In the genomic region with DNA sequence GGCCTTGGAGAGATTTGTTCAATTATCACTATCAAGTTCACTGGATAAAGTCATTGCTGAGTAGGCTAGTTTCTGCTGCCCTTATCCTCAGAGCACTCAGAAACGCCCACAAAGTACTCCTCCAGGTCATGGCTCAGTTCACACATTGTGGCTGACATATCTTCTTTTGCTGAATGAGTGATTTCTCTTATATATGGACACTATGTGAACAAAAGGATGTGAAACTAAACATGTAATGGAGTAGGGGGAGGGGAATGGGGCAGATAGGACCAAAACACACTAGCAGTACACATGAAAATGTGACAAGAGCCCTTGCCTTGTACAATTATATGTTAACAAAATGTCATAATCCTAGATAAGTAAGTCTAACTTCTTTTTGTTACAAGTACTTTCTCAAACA, we compare ENCODE assay signal across 17 mouse cellular contexts.
"Had no signal": no experiment of that assay in that cellular context is flagged by ENCODE, and none has a peak within 500 bp of the region (broad histone marks: within the 10 kb centered on the region; RNA-seq: fewer than 3 reads in every experiment).

No protein-coding gene starts in this region.

- H3K4me3 ChIP-seq: intestine, embryonic 15.5 days; left cerebral cortex, adult 2 months; limb, embryonic 10.5 days; liver, embryonic 15.5 days; midbrain, embryonic 15.5 days; neural tube, embryonic 12.5 days had no signal

- H3K4me2 ChIP-seq: intestine, embryonic 15.5 days; liver, embryonic 11.5 days; liver, embryonic 15.5 days; midbrain, embryonic 15.5 days; neural tube, embryonic 12.5 days had no signal

- H3K27me3 ChIP-seq: intestine, embryonic 15.5 days; liver, embryonic 15.5 days; midbrain, embryonic 15.5 days; neural tube, embryonic 12.5 days had no signal

- ATAC-seq: intestine, embryonic 15.5 days; lung, postnatal 0 days; midbrain, embryonic 15.5 days had no signal

- H3K27ac ChIP-seq: intestine, embryonic 15.5 days; left cerebral cortex, adult 2 months; limb, embryonic 10.5 days; liver, embryonic 15.5 days; midbrain, embryonic 15.5 days; neural tube, embryonic 12.5 days; stomach, postnatal 0 days had no signal

- H3K36me3 ChIP-seq: midbrain, embryonic 15.5 days had no signal

- DNase-seq: kidney, adult 18-20 months; kidney, postnatal 25 days; lung, adult 2 months; lung, postnatal 36 days; right cerebral cortex, adult 18-20 months; right cerebral cortex, postnatal 25 days; thymus, adult 2 months; thymus, postnatal 36 days had no signal

- H3K9me3 ChIP-seq: intestine, embryonic 15.5 days; limb, embryonic 10.5 days; liver, embryonic 15.5 days; midbrain, embryonic 15.5 days; neural tube, embryonic 12.5 days had no signal

- H3K4me1 ChIP-seq: limb, embryonic 10.5 days; liver, embryonic 15.5 days; midbrain, embryonic 15.5 days; neural tube, embryonic 12.5 days had no signal

- H3K9ac ChIP-seq: intestine, embryonic 15.5 days; liver, embryonic 15.5 days; midbrain, embryonic 15.5 days; neural tube, embryonic 12.5 days had no signal
